Mouse (Mus musculus): ENCODE results near the gene Fam228a. TPM values are rescaled to one million over a fixed set of nuclear protein-coding genes. Genes with fewer than 3 reads are reported as not detected.
"Not testable (repeated sequence)": the region's sequence is repeated elsewhere in the genome, so short reads cannot be mapped to it uniquely, and the experiment has no call there.

Gene Fam228a
- 0.28 and 0.44 TPM in 2 replicates for polyA plus RNA-seq (2015; fragmentation: Nextera tagmentation; extraction: Ambion mirVana)

- H3K4me1 ChIP-seq, result no peaks in the 10 kb centered on the region
- 88% methylated on average over 18 of the region's 18 CpGs for WGBS
- no peak within 1 kb of the TSS for H3K9ac ChIP-seq
- ATAC-seq (ENCODE audit: insufficient read depth, low FRiP score, low read depth), result no peak
- no peaks in the 10 kb centered on the region for H3K27me3 ChIP-seq (replicated peaks)
- H3K4me2 ChIP-seq, result no peak within 1 kb of the TSS
- H3K36me3 ChIP-seq, result no peaks in the 10 kb centered on the region
- no peaks in the 10 kb centered on the region for H3K9me3 ChIP-seq
- H3K27ac ChIP-seq, result no peak within 1 kb of the TSS
- no peak within 1 kb of the TSS for H3K4me3 ChIP-seq (replicated peaks)
These were observed at the start of gene Fam228a for GRCm38 (mm10) chr12:4738031-4738576. Fam228a (minus strand) TSS chr12:4738430.

GRCm38 (mm10) chr12:4784466-4784865 lies 46.2 kb upstream of the Fam228a start:
- Histone ChIP-seq H3K36me3 (no peaks in the 10 kb centered on the region), H3K27ac (no peak overlapping the region), H3K9ac (no peak overlapping the region), H3K9me3 (no peaks in the 10 kb centered on the region), H3K27me3 (replicated peaks) (no peaks in the 10 kb centered on the region), H3K4me2 (no peak overlapping the region), H3K4me3 (replicated peaks) (no peak overlapping the region), H3K4me1 (no peaks in the 10 kb centered on the region)
- WGBS, result 58% methylated on average over 2 of the region's 2 CpGs
- no peak for ATAC-seq (ENCODE audit: insufficient read depth, low FRiP score, low read depth)

GRCm38 (mm10) chr12:4783598-4783997 lies 45.4 kb upstream of the Fam228a start:
- no peak overlapping the region for H3K4me3 ChIP-seq (replicated peaks)
- no peaks in the 10 kb centered on the region for H3K36me3 ChIP-seq
- no peak for ATAC-seq (ENCODE audit: insufficient read depth, low FRiP score, low read depth)
- H3K9ac ChIP-seq, result no peak overlapping the region
- no peaks in the 10 kb centered on the region for H3K9me3 ChIP-seq
- H3K27me3 ChIP-seq (replicated peaks), result no peaks in the 10 kb centered on the region
- no peak overlapping the region for H3K4me2 ChIP-seq
- no peaks in the 10 kb centered on the region for H3K4me1 ChIP-seq
- H3K27ac ChIP-seq, result no peak overlapping the region
- 59% methylated on average over 5 of the region's 5 CpGs for WGBS

- H3K4me3 ChIP-seq (replicated peaks); H3K27me3 ChIP-seq (replicated peaks); H3K4me2 ChIP-seq; ATAC-seq (ENCODE audit: insufficient read depth, low FRiP score, low read depth); H3K9me3 ChIP-seq; H3K4me1 ChIP-seq; H3K27ac ChIP-seq; H3K36me3 ChIP-seq; H3K9ac ChIP-seq: not testable (repeated sequence)
- WGBS, result 81% methylated on average over 9 of the region's 9 CpGs
These were observed 43.6 kb upstream of the Fam228a start for GRCm38 (mm10) chr12:4781725-4782404.

- H3K27me3 ChIP-seq (replicated peaks), result no peaks in the 10 kb centered on the region
- no peaks in the 10 kb centered on the region for H3K4me1 ChIP-seq
- WGBS, result 89% methylated on average over 1 of the region's 1 CpGs
- H3K9me3 ChIP-seq, result no peaks in the 10 kb centered on the region
- no peaks in the 10 kb centered on the region for H3K36me3 ChIP-seq
- ATAC-seq (ENCODE audit: insufficient read depth, low FRiP score, low read depth), result no peak
- no peak overlapping the region for H3K27ac ChIP-seq
- no peak overlapping the region for H3K4me3 ChIP-seq (replicated peaks)
- H3K9ac ChIP-seq, result no peak overlapping the region
- no peak overlapping the region for H3K4me2 ChIP-seq
These were observed 43.0 kb upstream of the Fam228a start for GRCm38 (mm10) chr12:4781270-4781669.

- no peaks in the 10 kb centered on the region for H3K27me3 ChIP-seq (replicated peaks)
- WGBS, result 39% methylated on average over 2 of the region's 2 CpGs
- no peak overlapping the region for H3K4me3 ChIP-seq (replicated peaks)
- no peaks in the 10 kb centered on the region for H3K9me3 ChIP-seq
- H3K4me2 ChIP-seq, result no peak overlapping the region
- H3K9ac ChIP-seq, result no peak overlapping the region
- ATAC-seq (ENCODE audit: insufficient read depth, low FRiP score, low read depth), result no peak
- no peaks in the 10 kb centered on the region for H3K4me1 ChIP-seq
- no peaks in the 10 kb centered on the region for H3K36me3 ChIP-seq
- H3K27ac ChIP-seq, result no peak overlapping the region
These were observed 42.0 kb upstream of the Fam228a start for GRCm38 (mm10) chr12:4780245-4780644.

GRCm38 (mm10) chr12:4777734-4778133 lies 39.5 kb upstream of the Fam228a start:
- Histone ChIP-seq H3K4me1 (no peaks in the 10 kb centered on the region), H3K27me3 (replicated peaks) (no peaks in the 10 kb centered on the region), H3K9ac (no peak overlapping the region), H3K27ac (no peak overlapping the region), H3K4me2 (no peak overlapping the region), H3K4me3 (replicated peaks) (no peak overlapping the region), H3K36me3 (no peaks in the 10 kb centered on the region), H3K9me3 (no peaks in the 10 kb centered on the region)
- ATAC-seq (ENCODE audit: insufficient read depth, low FRiP score, low read depth), result no peak
- 85% methylated on average over 6 of the region's 6 CpGs for WGBS

GRCm38 (mm10) chr12:4775588-4775949 lies 37.3 kb upstream of the Fam228a start:
- no peak overlapping the region for H3K4me3 ChIP-seq (replicated peaks)

GRCm38 (mm10) chr12:4774895-4775587 lies 36.8 kb upstream of the Fam228a start:
- no peaks in the 10 kb centered on the region for H3K9me3 ChIP-seq
- H3K4me3 ChIP-seq (replicated peaks), result no peak overlapping the region
- H3K4me2 ChIP-seq, result no peak overlapping the region
- H3K4me1 ChIP-seq, result no peaks in the 10 kb centered on the region
- H3K36me3 ChIP-seq, result no peaks in the 10 kb centered on the region
- H3K27ac ChIP-seq, result no peak overlapping the region
- H3K27me3 ChIP-seq (replicated peaks), result no peaks in the 10 kb centered on the region
- 82% methylated on average over 8 of the region's 8 CpGs for WGBS
- no peak for ATAC-seq (ENCODE audit: insufficient read depth, low FRiP score, low read depth)
- no peak overlapping the region for H3K9ac ChIP-seq

More at GRCm38 (mm10) chr12:4775588-4775949, 37.3 kb upstream of the Fam228a start:
- Histone ChIP-seq H3K9me3 (no peaks in the 10 kb centered on the region), H3K9ac (no peak overlapping the region), H3K4me2 (no peak overlapping the region), H3K27ac (no peak overlapping the region), H3K36me3 (no peaks in the 10 kb centered on the region), H3K4me1 (no peaks in the 10 kb centered on the region), H3K27me3 (replicated peaks) (no peaks in the 10 kb centered on the region)
- 67% methylated on average over 9 of the region's 9 CpGs for WGBS
- no peak for ATAC-seq (ENCODE audit: insufficient read depth, low FRiP score, low read depth)

- WGBS, result 21% methylated on average over 13 of the region's 13 CpGs
- Histone ChIP-seq H3K36me3 (no peaks in the 10 kb centered on the region), H3K4me1 (0 out of 2 replicates have a peak, but pooled peaks cover 3% of the 10 kb centered on the region), H3K27ac (peak overlapping the region; percentile 86; the same call in 1 of the 2 replicates), H3K4me2 (peak overlapping the region; percentile 87), H3K4me3 (replicated peaks) (peak overlapping the region; percentile 73), H3K9ac (peak overlapping the region; percentile 68; the same call in 1 of the 2 replicates), H3K27me3 (replicated peaks) (no peaks in the 10 kb centered on the region), H3K9me3 (no peaks in the 10 kb centered on the region)
- no peak; the same call in 1 of the 2 replicates for ATAC-seq (ENCODE audit: insufficient read depth, low FRiP score, low read depth)
These were observed 31.1 kb upstream of the Fam228a start for GRCm38 (mm10) chr12:4769333-4769723.

GRCm38 (mm10) chr12:4768492-4769332 lies 30.5 kb upstream of the Fam228a start, which contains the start of the genes Pfn4 and Fam228b:
Pfn4 (plus strand) TSS chr12:4769022.
Fam228b (minus strand) TSS chr12:4769267.
- 2% methylated on average over 61 of the region's 61 CpGs for WGBS
- 0 out of 2 replicates have a peak, but pooled peaks cover 3% of the 10 kb centered on the region for H3K4me1 ChIP-seq
- H3K9me3 ChIP-seq, result no peaks in the 10 kb centered on the region
- no peaks in the 10 kb centered on the region for H3K36me3 ChIP-seq
- H3K27ac ChIP-seq, result peak within 1 kb of the TSS; percentile 86
- ATAC-seq (ENCODE audit: insufficient read depth, low FRiP score, low read depth), result peak; percentile 97
- H3K4me2 ChIP-seq, result peak within 1 kb of the TSS; percentile 87
- peak within 1 kb of the TSS; percentile 68; the same call in 1 of the 2 replicates for H3K9ac ChIP-seq
- no peaks in the 10 kb centered on the region for H3K27me3 ChIP-seq (replicated peaks)
- peak within 1 kb of the TSS; percentile 73 for H3K4me3 ChIP-seq (replicated peaks)

All from stomach, embryonic 15.5 days (tissue).